Mouse (Mus musculus) lung, postnatal 25 days (tissue): ENCODE data around the gene Gm6803.
"Not testable (repeated sequence)": the region's sequence is repeated elsewhere in the genome, so short reads cannot be mapped to it uniquely, and the experiment has no call there.

Experiments
- DNase-seq: peaks from one replicate; pipeline ENCODE4 v3.0.0; 2022; ENCODE audit warnings: low spot score

Gm6803 gene

GRCm38 (mm10) chr12:88018671-88019070 is at the start of gene Gm6803:
Gene Gm6803 (minus strand): TSS chr12:88018771.
- DNase-seq: not testable (repeated sequence)

- DNase-seq: not testable (repeated sequence)
Measured at GRCm38 (mm10) chr12:88045226-88045625, 26.7 kb upstream of the Gm6803 start.

- DNase-seq: not testable (repeated sequence)
Measured at GRCm38 (mm10) chr12:88039703-88040102, 21.1 kb upstream of the Gm6803 start.

- not testable (repeated sequence) for DNase-seq
Measured at GRCm38 (mm10) chr12:88039062-88039461, 20.5 kb upstream of the Gm6803 start.

- DNase-seq: not testable (repeated sequence)
Measured at GRCm38 (mm10) chr12:88032250-88032649, 13.7 kb upstream of the Gm6803 start.

GRCm38 (mm10) chr12:88026704-88027103 is 8.1 kb upstream of the Gm6803 start, which contains the start of gene Gm2056:
Gene Gm2056 (plus strand): TSS chr12:88027004.
- not testable (repeated sequence) for DNase-seq

GRCm38 (mm10) chr12:88011548-88011947 is 7.0 kb downstream of the Gm6803 start, which contains the start of gene Gm2075:
Gene Gm2075 (plus strand): TSS chr12:88011848.
- DNase-seq: not testable (repeated sequence)

GRCm38 (mm10) chr12:88004118-88004517 is 14.5 kb downstream of the Gm6803 start:
- DNase-seq: not testable (repeated sequence)

- not testable (repeated sequence) for DNase-seq
Measured at GRCm38 (mm10) chr12:87984000-87984399, 34.6 kb downstream of the Gm6803 start.
